Mouse (Mus musculus): Measurements from ENCODE around the gene Kat8. TPM values are rescaled to one million over a fixed set of nuclear protein-coding genes. Genes with fewer than 3 reads are reported as not detected.

Gene Kat8
- polyA plus RNA-seq, 1 experiment = 11.3 TPM

DNA sequence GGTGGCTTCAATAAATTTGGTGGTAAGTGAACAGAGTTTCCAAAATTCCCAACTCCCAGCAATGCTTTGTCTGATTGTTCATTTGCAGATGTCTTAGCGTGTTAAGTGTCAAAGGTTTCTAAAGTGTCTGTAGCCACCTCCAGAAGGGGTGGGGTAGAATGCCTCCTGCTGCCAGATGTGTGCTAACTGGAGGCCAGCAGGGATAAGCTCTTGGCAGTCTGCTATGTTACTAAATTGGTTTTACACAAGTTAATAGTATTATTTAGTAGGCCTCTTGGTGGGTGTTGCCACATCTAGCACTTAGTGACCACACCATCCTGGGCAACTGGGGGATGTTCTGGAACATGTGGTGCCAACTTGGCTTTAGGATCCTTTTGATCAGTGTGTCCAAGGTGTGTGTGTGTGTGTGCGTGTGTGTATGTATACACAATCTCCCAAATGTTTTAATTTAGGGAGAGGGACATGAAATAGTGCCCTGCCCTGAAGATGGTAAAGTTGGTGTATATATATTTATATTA is 62.2 kb downstream of the Kat8 start:
- no peak overlapping the region for H3K27ac ChIP-seq (ENCODE audit: insufficient read depth, low read length)
- H3K4me3 ChIP-seq (ENCODE audit: extremely low read depth, insufficient read depth, insufficient read length) = no peak overlapping the region
- TF ChIP-seq POLR2A (IDR thresholded peaks at IDR 0.05; ENCODE audit: low read depth, low read length) (no peak), CTCF (IDR thresholded peaks at IDR 0.05; ENCODE audit: extremely low read depth, insufficient read depth, insufficient read length, insufficient replicate concordance) (no peak)
- no peaks in the 10 kb centered on the region for H3K4me1 ChIP-seq (ENCODE audit: control insufficient read depth, insufficient read depth, insufficient read length)
- 96% methylated on average over 2 of the region's 2 CpGs for WGBS
- DNase-seq (ENCODE audit: low read depth in 1 of 2, low spot score in 2 of 2) = no peak
- H3K27me3 ChIP-seq (ENCODE audit: control insufficient read depth, insufficient read depth, low read length) = no peaks in the 10 kb centered on the region
- peaks cover 56% of the 10 kb centered on the region for H3K36me3 ChIP-seq (ENCODE audit: control insufficient read depth, insufficient read depth, low read length)

Other genes starting within 250 kb of the Kat8 start
- 17.7 and 26.1 TPM in 2 replicates for gene Bcl7c, start 203.6 kb upstream of the Kat8 start, polyA plus RNA-seq (2012; rRNA removed)
- 0.91 and 1.4 TPM in 2 replicates for gene Ctf1, start 199.8 kb upstream of the Kat8 start, polyA plus RNA-seq (2012; rRNA removed)
- gene Ctf2, start 180.3 kb upstream of the Kat8 start, polyA plus RNA-seq (2012; rRNA removed) = not detected in 2 replicates
- gene Fbxl19, start 168.0 kb upstream of the Kat8 start, polyA plus RNA-seq (2012; rRNA removed) = 17.4 and 23.6 TPM in 2 replicates
- 50.3 and 62.9 TPM in 2 replicates for gene Orai3, start 142.7 kb upstream of the Kat8 start, polyA plus RNA-seq (2012; rRNA removed)
- gene Setd1a, start 135.8 kb upstream of the Kat8 start, polyA plus RNA-seq (2012; rRNA removed) = 13.9 and 14.9 TPM in 2 replicates
- gene Gm49388, start 126.9 kb upstream of the Kat8 start, polyA plus RNA-seq (2012; rRNA removed) = not detected in 2 replicates
- 22.7 and 23.6 TPM in 2 replicates for gene Hsd3b7, start 111.9 kb upstream of the Kat8 start, polyA plus RNA-seq (2012; rRNA removed)
- 54.7 and 66.5 TPM in 2 replicates for gene Stx4a, start 88.2 kb upstream of the Kat8 start, polyA plus RNA-seq (2012; rRNA removed)
- gene Stx1b, start 88.0 kb upstream of the Kat8 start, polyA plus RNA-seq (2012; rRNA removed) = 1.2 and 1.4 TPM in 2 replicates
- 27.2 and 30.7 TPM in 2 replicates for gene Zfp646, start 36.3 kb upstream of the Kat8 start, polyA plus RNA-seq (2012; rRNA removed)
- gene Zfp668, start 35.7 kb upstream of the Kat8 start, polyA plus RNA-seq (2012; rRNA removed) = 8.6 and 10.4 TPM in 2 replicates
- 1.4 and 1.7 TPM in 2 replicates for gene Prss53, start 21.5 kb upstream of the Kat8 start, polyA plus RNA-seq (2012; rRNA removed)
- not detected in 2 replicates for gene Gm21974, start 17.1 kb upstream of the Kat8 start, polyA plus RNA-seq (2012; rRNA removed)
- gene Vkorc1, start 16.9 kb upstream of the Kat8 start, polyA plus RNA-seq (2012; rRNA removed) = 46.1 and 61.2 TPM in 2 replicates
- 59.9 and 70.8 TPM in 2 replicates for gene Bckdk, start 8.4 kb upstream of the Kat8 start, polyA plus RNA-seq (2012; rRNA removed)
- 3.7 and 4.2 TPM in 2 replicates for gene Prss8, start 17.6 kb downstream of the Kat8 start, polyA plus RNA-seq (2012; rRNA removed)
- gene Prss36, start 34.2 kb downstream of the Kat8 start, polyA plus RNA-seq (2012; rRNA removed) = 4.4 and 6.0 TPM in 2 replicates
- 239 and 285 TPM in 2 replicates for gene Fus, start 54.9 kb downstream of the Kat8 start, polyA plus RNA-seq (2012; rRNA removed)
- 98.6 and 100 TPM in 2 replicates for gene Pycard, start 81.4 kb downstream of the Kat8 start, polyA plus RNA-seq (2012; rRNA removed)
- gene Trim72, start 91.4 kb downstream of the Kat8 start, polyA plus RNA-seq (2012; rRNA removed) = 0.19 and 0.33 TPM in 2 replicates
- gene Itgam, start 150.1 kb downstream of the Kat8 start, polyA plus RNA-seq (2012; rRNA removed) = 11.1 and 26.4 TPM in 2 replicates
- gene Gm49368, start 150.2 kb downstream of the Kat8 start, polyA plus RNA-seq (2012; rRNA removed) = 0.40 and 0.61 TPM in 2 replicates
- 28.4 and 29.5 TPM in 2 replicates for gene Itgax, start 217.0 kb downstream of the Kat8 start, polyA plus RNA-seq (2012; rRNA removed)
- 50.9 and 61.3 TPM in 2 replicates for gene Itgad, start 241.9 kb downstream of the Kat8 start, polyA plus RNA-seq (2012; rRNA removed)